Mouse (Mus musculus): Measurements from ENCODE around the gene Olfr868.

The Olfr868 gene

DNA sequence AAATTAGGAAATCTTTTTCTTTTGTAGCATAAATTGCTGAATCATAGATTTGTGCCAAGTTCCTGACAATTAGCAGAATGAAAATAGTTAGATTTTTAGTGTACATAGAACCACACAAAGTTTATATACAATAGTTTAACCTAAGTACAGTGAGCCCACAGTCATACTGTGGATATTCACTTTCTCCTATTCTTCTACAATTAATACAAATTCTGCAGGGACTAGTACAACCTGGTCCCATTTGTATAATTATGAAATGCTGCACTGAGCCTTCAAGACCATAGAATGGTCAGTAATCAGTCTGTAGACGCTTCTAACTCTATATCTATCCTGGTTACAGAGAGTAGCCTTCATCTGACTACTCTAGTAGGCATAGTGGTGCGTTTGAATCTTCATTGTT, at the start of gene Olfr868:
Gene Olfr868 (plus strand): TSS at position 301 of the 400 bp plus-strand sequence.
- CTCF ChIA-PET, result no interaction called here
- POLR2A ChIA-PET, result no interaction called here

DNA sequence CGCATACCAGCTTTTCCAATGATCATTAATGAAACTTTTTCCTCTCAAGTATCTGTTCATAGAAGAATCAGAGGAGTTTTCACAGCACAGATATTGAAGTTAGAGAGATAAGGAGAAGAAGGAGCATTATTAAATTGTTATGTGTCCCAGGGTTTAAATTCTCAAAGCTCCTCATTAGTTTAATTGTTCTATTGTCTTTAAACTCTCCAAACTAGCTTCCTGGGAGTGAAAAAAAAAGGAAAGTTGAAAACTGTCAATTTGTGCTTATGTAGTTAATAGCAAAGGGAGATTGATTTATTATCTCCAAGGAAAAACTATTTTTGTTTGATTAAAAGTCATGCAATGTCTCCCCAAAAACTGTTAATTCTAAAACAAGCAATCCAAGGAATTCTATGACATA, 41.0 kb upstream of the Olfr868 start, which contains the start of gene Olfr867:
Gene Olfr867 (minus strand): TSS at position 101 of the 400 bp plus-strand sequence.
- CTCF ChIA-PET, result no interaction called here
- POLR2A ChIA-PET, result no interaction called here

DNA sequence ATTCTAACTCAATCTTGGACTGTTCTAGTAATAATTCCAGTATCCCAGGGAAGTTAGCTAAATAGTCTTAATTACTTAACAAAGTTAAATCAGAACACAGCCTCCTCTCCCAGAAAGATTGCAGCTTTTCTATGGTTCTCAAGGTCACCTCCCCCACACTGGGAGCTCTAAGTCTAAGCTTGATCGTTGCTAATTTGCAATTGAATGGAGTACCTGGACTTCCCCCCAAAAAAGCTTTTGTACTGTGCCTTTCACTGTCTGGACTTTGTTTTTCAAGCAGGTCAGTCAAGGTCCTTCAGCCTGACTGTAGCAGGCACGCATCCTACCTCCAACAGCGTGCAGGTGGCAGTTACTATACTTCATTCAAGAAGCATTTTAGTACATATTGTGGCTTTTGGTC, 28.2 kb upstream of the Olfr868 start:
- ChIA-PET CTCF (no interaction called here), POLR2A (no interaction called here)

DNA sequence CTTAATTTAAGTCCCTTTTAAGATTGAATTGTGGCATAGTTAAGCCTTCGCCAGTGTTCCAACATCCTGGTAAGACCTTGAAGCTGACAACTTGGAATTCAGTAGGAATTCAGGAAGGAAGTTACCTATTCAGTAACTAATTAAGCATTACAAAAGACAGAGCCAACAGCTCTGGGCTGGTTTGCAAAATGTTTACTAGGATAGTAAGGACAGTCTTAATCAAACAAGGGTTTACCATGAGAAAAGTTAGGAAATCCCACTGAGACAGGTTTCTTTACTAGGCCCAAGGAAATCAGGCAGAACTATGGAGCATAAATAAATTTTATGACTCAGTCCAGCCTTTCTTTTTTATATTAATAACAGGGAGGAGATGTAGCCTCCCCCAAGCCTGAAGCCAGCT, 27.1 kb upstream of the Olfr868 start:
- CTCF ChIA-PET, result no interaction called here
- POLR2A ChIA-PET, result no interaction called here

DNA sequence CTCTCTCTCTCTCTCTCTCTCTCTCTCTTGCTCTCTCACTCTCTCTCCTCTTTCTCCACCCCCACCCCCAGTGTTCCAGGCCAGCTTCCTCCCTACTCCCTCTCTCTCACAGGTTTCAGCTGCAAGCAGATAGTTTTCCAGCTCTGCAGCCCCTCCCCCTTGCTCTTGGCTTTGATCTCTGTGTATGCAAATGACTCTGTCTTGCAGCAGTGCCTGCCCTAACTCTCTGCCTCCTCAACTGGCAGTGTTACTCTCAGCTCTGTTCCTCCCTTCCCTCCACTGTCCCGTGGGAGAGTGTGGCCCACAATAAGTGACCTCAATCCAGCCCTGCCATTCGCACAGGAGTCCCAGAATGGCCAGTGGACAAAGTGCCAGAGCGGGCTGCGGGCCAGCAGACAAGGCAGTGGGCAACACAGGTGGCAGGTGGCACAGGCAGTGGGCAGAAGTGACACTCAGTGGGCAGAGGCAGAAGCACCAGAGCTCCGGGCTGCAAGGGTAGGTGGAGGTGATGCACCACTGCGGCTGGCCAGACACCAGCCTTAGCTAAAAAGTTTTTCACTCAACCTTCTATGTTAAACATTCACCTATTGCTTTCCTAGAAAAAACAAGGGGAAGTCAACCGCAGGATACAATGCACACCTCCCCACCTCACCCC, 24.8 kb upstream of the Olfr868 start:
- ChIA-PET CTCF (no interaction called here), POLR2A (interaction anchor here in 1 of 4 experiments (0.5 kb wide), 1 partner anchor 23 kb away, joined by 3 read pairs; no protein-coding TSS in a partner anchor)

DNA sequence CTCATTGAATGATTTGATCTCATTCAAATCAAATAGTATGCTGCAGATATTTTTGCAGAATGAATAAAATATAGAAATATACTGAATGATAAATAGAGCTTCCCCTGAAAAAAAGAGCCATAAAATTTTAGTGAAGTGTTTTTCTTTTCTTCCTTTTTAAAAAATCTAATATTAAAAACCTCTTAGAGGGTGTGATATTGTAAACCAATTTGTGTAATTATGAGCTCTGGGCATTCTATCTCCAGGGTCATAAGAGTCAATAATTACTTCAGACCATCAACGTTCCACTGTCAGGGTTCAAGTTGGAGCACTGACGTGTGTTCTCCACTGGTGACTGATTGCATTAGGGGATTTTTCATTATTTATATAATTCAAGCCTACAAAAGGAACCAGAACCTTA, 30.3 kb downstream of the Olfr868 start, which contains the start of gene Olfr869:
Gene Olfr869 (plus strand): TSS at position 301 of the 400 bp plus-strand sequence.
- CTCF ChIA-PET, result no interaction called here
- POLR2A ChIA-PET, result no interaction called here

DNA sequence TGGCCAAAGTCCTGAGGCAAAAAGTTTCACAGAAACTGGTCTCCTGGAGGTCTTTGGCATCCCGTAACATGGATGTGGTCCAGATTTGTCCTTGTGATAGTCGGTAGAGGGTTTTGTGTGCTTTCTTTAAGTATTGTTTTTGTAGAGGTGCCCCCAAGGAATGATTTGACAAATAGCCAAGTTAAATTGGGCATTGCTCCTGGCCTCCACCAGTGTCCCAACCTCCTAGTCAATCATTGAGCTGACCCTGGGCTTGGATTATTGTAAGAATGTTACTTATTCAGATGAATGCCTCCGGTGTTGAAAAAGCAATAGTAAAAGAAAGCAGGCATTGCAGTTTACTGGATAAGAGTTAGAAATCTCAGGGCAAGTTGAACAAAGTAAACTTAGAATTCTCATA, 51.3 kb downstream of the Olfr868 start:
- ChIA-PET CTCF (no interaction called here), POLR2A (no interaction called here)
